Mouse (Mus musculus): Measurements from ENCODE around the gene Abr.

DNA sequence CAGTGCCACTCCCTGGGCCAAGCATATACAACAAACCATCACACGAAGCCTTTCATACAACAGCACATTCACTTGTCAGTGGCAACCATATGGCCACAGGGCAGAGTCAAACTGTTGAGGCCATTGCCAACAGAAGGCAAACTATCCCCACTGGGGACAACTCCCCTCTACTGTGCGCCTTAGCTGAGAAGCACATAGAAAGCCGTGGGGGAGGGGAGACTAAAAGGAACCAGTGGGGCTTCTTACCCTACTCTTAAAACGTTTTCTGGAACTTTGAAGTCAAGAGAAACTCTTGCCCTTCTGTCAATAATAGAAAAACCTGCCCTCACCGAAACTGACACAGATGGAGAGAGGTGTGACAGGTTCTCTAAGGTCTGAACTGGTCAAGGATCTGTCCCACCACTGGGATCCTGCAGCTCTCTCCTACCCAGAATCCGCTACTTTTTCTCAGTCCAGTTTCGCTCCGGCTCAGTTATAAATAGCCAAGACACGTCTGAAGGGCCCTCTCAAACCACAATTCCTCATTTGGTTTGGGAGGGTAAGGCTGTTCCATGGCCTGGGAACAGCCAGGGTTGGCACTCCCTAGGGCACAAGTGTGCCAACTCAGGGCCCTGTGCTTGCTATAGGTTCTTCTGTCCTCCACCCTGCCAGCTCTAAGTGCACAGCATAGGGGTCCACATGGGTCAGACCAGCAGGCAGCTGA is 124.9 kb downstream of the Abr start:
- TF ChIP-seq CTCF (IDR thresholded peaks at IDR 0.05; ENCODE audit: extremely low read depth, insufficient read length, insufficient replicate concordance, low read depth, low read length) (no peak), POLR2A (IDR thresholded peaks at IDR 0.05; ENCODE audit: low read depth, low read length) (no peak)
